Mouse (Mus musculus) E14TG2a.4 (cell line): ENCODE results near the gene Gsta2.
"Not testable (repeated sequence)": the region's sequence is repeated elsewhere in the genome, so short reads cannot be mapped to it uniquely, and the experiment has no call there.

Experiments used
- H3K27me3 ChIP-seq: 2 replicates; pipeline ENCODE4 v1.6.1; 2014; ENCODE audit warnings: low read length, control low read depth; ENCODE audit not compliant: insufficient read depth
- H3K36me3 ChIP-seq: 2 replicates; pipeline ENCODE4 v1.6.1; 2014; ENCODE audit warnings: low read length, control low read depth; ENCODE audit not compliant: insufficient read depth
- H3K4me1 ChIP-seq: replicated peaks from 2 replicates; pipeline ENCODE4 v1.6.1; 2014; ENCODE audit warnings: low read depth, low read length, control low read depth
- H3K4me3 ChIP-seq: replicated peaks from 2 replicates; pipeline ENCODE4 v1.5.1; 2014; ENCODE audit warnings: mild to moderate bottlenecking, low read length
- H3K9me3 ChIP-seq: 2 replicates; pipeline ENCODE4 v1.6.1; 2014; ENCODE audit warnings: low read length, control low read depth
- CTCF ChIP-seq: conservative IDR thresholded peaks from 2 replicates; pipeline ENCODE4 v1.5.1; 2014; ENCODE audit warnings: low read length
- NANOG ChIP-seq: IDR thresholded peaks from 2 replicates; pipeline ENCODE4 v1.6.1; 2014; ENCODE audit warnings: borderline replicate concordance, low read length, mixed read lengths
- POU5F1 ChIP-seq: IDR thresholded peaks from 2 replicates; pipeline ENCODE4 v1.6.1; 2014; ENCODE audit warnings: low read length, borderline replicate concordance

Gene Gsta2

GRCm38 (mm10) chr9:78340324-78340723 is 15.3 kb downstream of the Gsta2 start:
- H3K36me3 ChIP-seq, H3K4me3 ChIP-seq, H3K27me3 ChIP-seq, H3K9me3 ChIP-seq: not testable (repeated sequence)
- H3K4me1 ChIP-seq = peaks cover 11% of the 10 kb centered on the region; the same call in 1 of the 2 replicates
- peak; percentile 76 for TF ChIP-seq CTCF

GRCm38 (mm10) chr9:78337050-78337449 is 18.5 kb downstream of the Gsta2 start:
- H3K9me3 ChIP-seq, H3K4me1 ChIP-seq, H3K27me3 ChIP-seq, H3K4me3 ChIP-seq, H3K36me3 ChIP-seq: not testable (repeated sequence)

GRCm38 (mm10) chr9:78327289-78327688 is 28.3 kb downstream of the Gsta2 start, which contains the start of gene Omt2b:
TSS of gene Omt2b (plus strand) at chr9:78327589.
- not testable (repeated sequence) for H3K9me3 ChIP-seq, H3K4me3 ChIP-seq, H3K27me3 ChIP-seq, H3K36me3 ChIP-seq, H3K4me1 ChIP-seq

GRCm38 (mm10) chr9:78319499-78319898 is 36.1 kb downstream of the Gsta2 start:
- Histone ChIP-seq H3K36me3 (no peaks in the 10 kb centered on the region), H3K4me1 (peaks cover 11% of the 10 kb centered on the region; the same call in 1 of the 2 replicates), H3K9me3 (no peaks in the 10 kb centered on the region), H3K27me3 (no peaks in the 10 kb centered on the region), H3K4me3 (no peak overlapping the region)
- TF ChIP-seq POU5F1 = no peak
- no peak for TF ChIP-seq NANOG
- peak; percentile 88 for TF ChIP-seq CTCF

- Histone ChIP-seq H3K4me3 (no peak within 1 kb of the TSS), H3K4me1 (no peaks in the 10 kb centered on the region), H3K36me3 (no peaks in the 10 kb centered on the region), H3K27me3 (0 out of 2 replicates have a peak, but pooled peaks cover 3% of the 10 kb centered on the region), H3K9me3 (no peaks in the 10 kb centered on the region)
- TF ChIP-seq CTCF (no peak), NANOG (no peak), POU5F1 (no peak)
These were observed 40.9 kb downstream of the Gsta2 start, which contains the start of gene Omt2a for GRCm38 (mm10) chr9:78314696-78315095. TSS of gene Omt2a (minus strand) at chr9:78314796.

GRCm38 (mm10) chr9:78308122-78308521 is 47.5 kb downstream of the Gsta2 start:
- not testable (repeated sequence) for H3K27me3 ChIP-seq, H3K4me3 ChIP-seq, H3K36me3 ChIP-seq, H3K9me3 ChIP-seq, H3K4me1 ChIP-seq

- not testable (repeated sequence) for H3K4me3 ChIP-seq, H3K36me3 ChIP-seq, H3K4me1 ChIP-seq, H3K9me3 ChIP-seq, H3K27me3 ChIP-seq
These were observed 56.4 kb downstream of the Gsta2 start for GRCm38 (mm10) chr9:78299143-78299542.

GRCm38 (mm10) chr9:78298232-78298631 is 57.4 kb downstream of the Gsta2 start:
- no peak for TF ChIP-seq CTCF
- TF ChIP-seq POU5F1 = no peak
- TF ChIP-seq NANOG = no peak
- no peaks in the 10 kb centered on the region for H3K9me3 ChIP-seq
- no peak overlapping the region for H3K4me3 ChIP-seq
- H3K36me3 ChIP-seq = no peaks in the 10 kb centered on the region
- H3K4me1 ChIP-seq = peaks cover 2% of the 10 kb centered on the region; the same call in 1 of the 2 replicates
- H3K27me3 ChIP-seq = no peaks in the 10 kb centered on the region

GRCm38 (mm10) chr9:78296089-78296488 is 59.5 kb downstream of the Gsta2 start:
- not testable (repeated sequence) for H3K4me3 ChIP-seq, H3K27me3 ChIP-seq, H3K36me3 ChIP-seq, H3K4me1 ChIP-seq, H3K9me3 ChIP-seq
- TF ChIP-seq CTCF = peak; percentile 73

- not testable (repeated sequence) for H3K4me1 ChIP-seq, H3K36me3 ChIP-seq, H3K4me3 ChIP-seq, H3K27me3 ChIP-seq, H3K9me3 ChIP-seq
These were observed 60.8 kb downstream of the Gsta2 start for GRCm38 (mm10) chr9:78294781-78295180.

- H3K9me3 ChIP-seq, H3K27me3 ChIP-seq, H3K4me1 ChIP-seq, H3K4me3 ChIP-seq, H3K36me3 ChIP-seq: not testable (repeated sequence)
These were observed 61.9 kb downstream of the Gsta2 start for GRCm38 (mm10) chr9:78293683-78294082.

GRCm38 (mm10) chr9:78292462-78292861 is 63.1 kb downstream of the Gsta2 start:
- not testable (repeated sequence) for H3K4me1 ChIP-seq, H3K27me3 ChIP-seq, H3K9me3 ChIP-seq, H3K36me3 ChIP-seq, H3K4me3 ChIP-seq

- not testable (repeated sequence) for H3K27me3 ChIP-seq, H3K4me1 ChIP-seq, H3K4me3 ChIP-seq, H3K9me3 ChIP-seq, H3K36me3 ChIP-seq
These were observed 65.9 kb downstream of the Gsta2 start, which contains the start of gene Gm10639 for GRCm38 (mm10) chr9:78289723-78290122. TSS of gene Gm10639 (plus strand) at chr9:78289923.

- not testable (repeated sequence) for H3K27me3 ChIP-seq
These were observed 66.5 kb downstream of the Gsta2 start for GRCm38 (mm10) chr9:78289063-78289462.

More at GRCm38 (mm10) chr9:78289063-78289462, 66.5 kb downstream of the Gsta2 start:
- H3K4me1 ChIP-seq, H3K9me3 ChIP-seq, H3K4me3 ChIP-seq, H3K36me3 ChIP-seq: not testable (repeated sequence)
